8 mouse cellular contexts compared by ENCODE assay signal in genomic region chr4:136247386-136247728, GRCm38 (mm10). TPM values are rescaled to one million over a fixed set of nuclear protein-coding genes. Genes with fewer than 3 reads are reported as not detected.
DNase-seq lines count a peak whose midpoint lies in the region; ATAC-seq and TF ChIP-seq lines count a peak whose summit lies in the region.

No protein-coding gene starts in this region.

- 2% methylated on average over 14 of the region's 14 CpGs for WGBS in embryonic facial prominence, embryonic 15.5 days
- WGBS in intestine, embryonic 15.5 days: 6% methylated on average over 14 of the region's 14 CpGs
- under 1% methylated on average over 14 of the region's 14 CpGs for WGBS in neural tube, embryonic 12.5 days

- H3K36me3 ChIP-seq in embryonic facial prominence, embryonic 15.5 days: peaks cover 26% of the 10 kb centered on the region
- H3K36me3 ChIP-seq in intestine, embryonic 15.5 days: 0 out of 2 replicates have a peak, but pooled peaks cover 2% of the 10 kb centered on the region
- peaks cover 13% of the 10 kb centered on the region; the same call in 1 of the 2 replicates for H3K36me3 ChIP-seq in neural tube, embryonic 12.5 days

- no peak overlapping the region for H3K27ac ChIP-seq in left cerebral cortex, adult 2 months
- no peak overlapping the region for H3K27ac ChIP-seq in embryonic facial prominence, embryonic 15.5 days (replicated peaks)
- H3K27ac ChIP-seq in intestine, embryonic 15.5 days: no peak overlapping the region
- no peak overlapping the region for H3K27ac ChIP-seq in neural tube, embryonic 12.5 days

- H3K4me3 ChIP-seq in left cerebral cortex, adult 2 months: peak overlapping the region; percentile 38; the same call in 1 of the 2 replicates
- H3K4me3 ChIP-seq in embryonic facial prominence, embryonic 15.5 days (replicated peaks): peak overlapping the region; percentile 54
- H3K4me3 ChIP-seq in intestine, embryonic 15.5 days (replicated peaks): peak overlapping the region; percentile 54
- peak overlapping the region; percentile 41 for H3K4me3 ChIP-seq in neural tube, embryonic 12.5 days

- H3K9me3 ChIP-seq in embryonic facial prominence, embryonic 15.5 days (replicated peaks): no peaks in the 10 kb centered on the region
- H3K9me3 ChIP-seq in intestine, embryonic 15.5 days: no peaks in the 10 kb centered on the region
- H3K9me3 ChIP-seq in neural tube, embryonic 12.5 days: no peaks in the 10 kb centered on the region

- intact Hi-C loops in left cerebral cortex, adult 2 months (cut with DNase I): no loop called here
- intact Hi-C loops in left cerebral cortex, postnatal 36 days (cut with DNase I): no loop called here
- intact Hi-C loops in left cerebral cortex, postnatal 14 days (cut with DNase I): loop anchor here (10.0 kb wide), 1 partner anchor 377 kb away; the partner anchor contains the start of gene Lactbl1

- peak overlapping the region; percentile 31; the same call in 1 of the 2 replicates for H3K9ac ChIP-seq in embryonic facial prominence, embryonic 15.5 days
- H3K9ac ChIP-seq in intestine, embryonic 15.5 days: peak overlapping the region; percentile 58; the same call in 1 of the 2 replicates
- no peak overlapping the region for H3K9ac ChIP-seq in neural tube, embryonic 12.5 days

- TF ChIP-seq CTCF in left cerebral cortex, adult 2 months (IDR thresholded peaks at IDR 0.05): no peak

- no peak for DNase-seq in left cerebral cortex, adult 2 months (ENCODE audit: extremely low spot score in 1 of 2, low spot score in 2 of 2)
- no peak for DNase-seq in left cerebral cortex, postnatal 36 days (ENCODE audit: low spot score in 2 of 2)
- no peak for DNase-seq in right cerebral cortex, adult 18-20 months
- DNase-seq in thymus, postnatal 14 days: no peak
- no peak for DNase-seq in left cerebral cortex, postnatal 14 days (ENCODE audit: low spot score in 2 of 2)

- H3K27me3 ChIP-seq in embryonic facial prominence, embryonic 15.5 days: peaks cover 52% of the 10 kb centered on the region
- H3K27me3 ChIP-seq in intestine, embryonic 15.5 days (replicated peaks): peaks cover 12% of the 10 kb centered on the region
- H3K27me3 ChIP-seq in neural tube, embryonic 12.5 days (replicated peaks): peaks cover 57% of the 10 kb centered on the region

- ATAC-seq in embryonic facial prominence, embryonic 15.5 days (ENCODE audit: insufficient number of reproducible peaks, low FRiP score, low TSS enrichment, low read depth): no peak
- ATAC-seq in intestine, embryonic 15.5 days: no peak; the same call in 1 of the 2 replicates
- ATAC-seq in neural tube, embryonic 12.5 days (ENCODE audit: low FRiP score, low read depth): no peak

- H3K4me2 ChIP-seq in embryonic facial prominence, embryonic 15.5 days (replicated peaks): peak overlapping the region; percentile 92
- peak overlapping the region; percentile 99 for H3K4me2 ChIP-seq in intestine, embryonic 15.5 days (replicated peaks)
- H3K4me2 ChIP-seq in neural tube, embryonic 12.5 days (replicated peaks): peak overlapping the region; percentile 89

- H3K4me1 ChIP-seq in embryonic facial prominence, embryonic 15.5 days: peaks cover 45% of the 10 kb centered on the region
- peaks cover 44% of the 10 kb centered on the region for H3K4me1 ChIP-seq in intestine, embryonic 15.5 days (replicated peaks)
- peaks cover 29% of the 10 kb centered on the region for H3K4me1 ChIP-seq in neural tube, embryonic 12.5 days

RNA-seq across cellular contexts. Expression of gene Tcea3, which starts 0.2 kb away (rescaled TPM):
- total RNA-seq in left cerebral cortex, adult 2 months (2021): under 1 TPM; 0.68 to 0.93 TPM
- total RNA-seq in left cerebral cortex, postnatal 36 days (2021): under 1 TPM; 0.63 to 0.74 TPM
- 19.2 and 20.7 TPM in 2 replicates for polyA plus RNA-seq in embryonic facial prominence, embryonic 15.5 days (2015; fragmentation: Nextera tagmentation; extraction: Ambion mirVana)
- 18.3 and 19.0 TPM in 2 replicates for polyA plus RNA-seq in intestine, embryonic 15.5 days (2015; fragmentation: Nextera tagmentation; extraction: Ambion mirVana)
- polyA plus RNA-seq in neural tube, embryonic 12.5 days (2016; fragmentation: Nextera tagmentation; extraction: Ambion mirVana): 3.0 and 4.5 TPM in 2 replicates
- under 1 TPM in 1 of 2 experiments, not detected in 1; 0.61 TPM for total RNA-seq in left cerebral cortex, postnatal 14 days (2021)

RNA-seq across cellular contexts. Expression of gene Zfp46, which starts 37.1 kb away (rescaled TPM):
- 10 to 100 TPM; 53.5 to 54.9 TPM for total RNA-seq in left cerebral cortex, adult 2 months (2021)
- total RNA-seq in left cerebral cortex, postnatal 36 days (2021): 10 to 100 TPM; 61.7 to 63.2 TPM
- polyA plus RNA-seq in embryonic facial prominence, embryonic 15.5 days (2015; fragmentation: Nextera tagmentation; extraction: Ambion mirVana): 25.0 and 25.5 TPM in 2 replicates
- polyA plus RNA-seq in intestine, embryonic 15.5 days (2015; fragmentation: Nextera tagmentation; extraction: Ambion mirVana): 16.0 and 16.8 TPM in 2 replicates
- polyA plus RNA-seq in neural tube, embryonic 12.5 days (2016; fragmentation: Nextera tagmentation; extraction: Ambion mirVana): 38.3 and 39.7 TPM in 2 replicates
- total RNA-seq in left cerebral cortex, postnatal 14 days (2021): 10 to 100 TPM; 90.0 to 93.6 TPM

RNA-seq across cellular contexts. Expression of gene Asap3, which starts 41.2 kb away (rescaled TPM):
- 1 to 10 TPM; 2.2 to 2.4 TPM for total RNA-seq in left cerebral cortex, adult 2 months (2021)
- total RNA-seq in left cerebral cortex, postnatal 36 days (2021): 1 to 10 TPM; 2.2 to 2.5 TPM
- polyA plus RNA-seq in embryonic facial prominence, embryonic 15.5 days (2015; fragmentation: Nextera tagmentation; extraction: Ambion mirVana): 13.3 and 14.1 TPM in 2 replicates
- 4.6 and 5.4 TPM in 2 replicates for polyA plus RNA-seq in intestine, embryonic 15.5 days (2015; fragmentation: Nextera tagmentation; extraction: Ambion mirVana)
- 10.4 and 11.4 TPM in 2 replicates for polyA plus RNA-seq in neural tube, embryonic 12.5 days (2016; fragmentation: Nextera tagmentation; extraction: Ambion mirVana)
- 1 to 10 TPM; 3.9 to 4.2 TPM for total RNA-seq in left cerebral cortex, postnatal 14 days (2021)
